Mouse (Mus musculus) CH12.LX (cell line): ENCODE results near the gene Rnf123. TPM values are rescaled to one million over a fixed set of nuclear protein-coding genes. Genes with fewer than 3 reads are reported as not detected.

Experiments
- DNase-seq: peaks from one replicate; pipeline ENCODE4 v3.0.0-alpha.2; 2013; ENCODE audit errors: extremely low read depth
- H3K27ac ChIP-seq: 2 replicates; pipeline ENCODE4 v1.5.1; 2012; ENCODE audit warnings: low read depth, mild to moderate bottlenecking, control low read depth, moderate library complexity; ENCODE audit not compliant: insufficient read depth
- H3K27me3 ChIP-seq: replicated peaks from 2 replicates; pipeline ENCODE3; 2012; ENCODE audit warnings: inconsistent platforms
- H3K36me3 ChIP-seq, 2 experiments: replicated peaks in 1 of 2; 2 replicates each; pipeline versions ENCODE3 to v1.6.1; 2012; ENCODE audit warnings: inconsistent platforms in 1 of 2, low read length in 1 of 2, mild to moderate bottlenecking in 1 of 2, mixed read lengths in 1 of 2, moderate library complexity in 1 of 2; ENCODE audit not compliant: control insufficient read depth in 1 of 2, insufficient read depth in 1 of 2
- H3K4me1 ChIP-seq, 2 experiments: 2 replicates each; pipeline ENCODE4 v1.6.1; 2012; ENCODE audit warnings: inconsistent platforms in 1 of 2, moderate library complexity in 1 of 2; ENCODE audit not compliant: insufficient read depth in 2 of 2, control insufficient read depth in 1 of 2
- H3K4me2 ChIP-seq: 2 replicates; pipeline ENCODE4 v1.6.1; 2012; ENCODE audit warnings: low read depth, mild to moderate bottlenecking, control low read depth; ENCODE audit not compliant: poor library complexity, insufficient read depth, severe bottlenecking
- H3K4me3 ChIP-seq, 3 experiments: fragments of 150-350 bp in 1 of 3; sonication (generic) in 1 of 3; replicated peaks in 1 of 3; 2 replicates each; pipeline versions ENCODE3 to v1.5.1; 2011 to 2012; ENCODE audit warnings: low read depth in 2 of 3, low read length in 2 of 3, mild to moderate bottlenecking in 2 of 3, moderate library complexity in 2 of 3, control low read depth in 1 of 3, improper control_type of control experiment in 1 of 3, inconsistent platforms in 1 of 3, mixed read lengths in 1 of 3; ENCODE audit not compliant: poor library complexity in 1 of 3
- H3K79me2 ChIP-seq: replicated peaks from 2 replicates; pipeline ENCODE4 v1.6.1; 2012; ENCODE audit warnings: mild to moderate bottlenecking, moderate library complexity; ENCODE audit not compliant: control insufficient read depth, poor library complexity, insufficient read depth, severe bottlenecking; ENCODE audit errors: extremely low read depth
- H3K9ac ChIP-seq: 2 replicates; pipeline ENCODE4 v1.6.1; 2012; ENCODE audit warnings: low read depth, mild to moderate bottlenecking, control low read depth, moderate library complexity; ENCODE audit not compliant: insufficient read depth
- H3K9me3 ChIP-seq: replicated peaks from 2 replicates; pipeline ENCODE3; 2012; ENCODE audit warnings: low read length, inconsistent platforms, mixed read lengths
- BHLHE40 ChIP-seq: IDR thresholded peaks from 2 replicates; pipeline ENCODE4 v1.6.1; 2011; ENCODE audit warnings: mild to moderate bottlenecking, low read depth, low read length, improper control_type of control experiment
- CHD2 ChIP-seq: IDR thresholded peaks from 2 replicates; pipeline ENCODE4 v1.6.1; 2011; ENCODE audit warnings: low read length, improper control_type of control experiment
- CTCF ChIP-seq, 2 experiments: IDR thresholded peaks in 1 of 2; conservative IDR thresholded peaks in 1 of 2; 2 replicates each; pipeline ENCODE4 v1.5.1; 2011 to 2012; ENCODE audit warnings: low read depth in 2 of 2, low read length in 2 of 2, improper control_type of control experiment in 1 of 2, inconsistent platforms in 1 of 2, mild to moderate bottlenecking in 1 of 2, moderate library complexity in 1 of 2
- EP300 ChIP-seq: IDR thresholded peaks from 2 replicates; pipeline ENCODE4 v1.6.1; 2011; ENCODE audit warnings: low read length, improper control_type of control experiment
- KAT2A ChIP-seq: IDR thresholded peaks from 2 replicates; pipeline ENCODE4 v1.6.1; 2012; ENCODE audit warnings: low read length, improper control_type of control experiment, inconsistent platforms; ENCODE audit not compliant: insufficient replicate concordance
- MAFK ChIP-seq: IDR thresholded peaks from 2 replicates; pipeline ENCODE4 v1.6.1; 2011; ENCODE audit warnings: low read length, improper control_type of control experiment; ENCODE audit not compliant: insufficient replicate concordance
- MXI1 ChIP-seq: IDR thresholded peaks from 2 replicates; pipeline ENCODE4 v1.6.1; 2011; ENCODE audit warnings: mild to moderate bottlenecking, low read depth, low read length, improper control_type of control experiment
- MYC ChIP-seq: IDR thresholded peaks from 2 replicates; pipeline ENCODE4 v1.6.1; 2011; ENCODE audit warnings: low read depth, mild to moderate bottlenecking, improper control_type of control experiment, low read length
- PAX5 ChIP-seq: IDR thresholded peaks from 2 replicates; pipeline ENCODE4 v1.6.1; 2012; ENCODE audit warnings: low read length, inconsistent platforms, mixed read lengths
- POLR2A ChIP-seq: IDR thresholded peaks from 2 replicates; pipeline ENCODE4 v1.6.1; 2011; ENCODE audit warnings: low read depth, mild to moderate bottlenecking, improper control_type of control experiment, low read length
- RCOR1 ChIP-seq: conservative IDR thresholded peaks from 2 replicates; pipeline ENCODE4 v1.6.1; 2012; ENCODE audit warnings: low read depth, mild to moderate bottlenecking, inconsistent platforms, low read length, improper control_type of control experiment
- SIN3A ChIP-seq: IDR thresholded peaks from 2 replicates; pipeline ENCODE4 v1.6.1; 2012; ENCODE audit warnings: low read length, improper control_type of control experiment, inconsistent platforms
- SMC3 ChIP-seq: IDR thresholded peaks from 2 replicates; pipeline ENCODE4 v1.6.1; 2011; ENCODE audit warnings: low read depth, low read length, improper control_type of control experiment
- TCF12 ChIP-seq: IDR thresholded peaks from 2 replicates; pipeline ENCODE4 v1.6.1; 2014; ENCODE audit warnings: low read depth, mild to moderate bottlenecking, inconsistent platforms, low read length, improper control_type of control experiment
- USF1 ChIP-seq: IDR thresholded peaks from 2 replicates; pipeline ENCODE4 v1.6.1; 2014; ENCODE audit warnings: low read depth, mild to moderate bottlenecking, inconsistent platforms, low read length, improper control_type of control experiment
- ZC3H11A ChIP-seq: IDR thresholded peaks from 2 replicates; pipeline ENCODE4 v1.6.1; 2012; ENCODE audit warnings: low read depth, mild to moderate bottlenecking, inconsistent platforms, low read length, improper control_type of control experiment
- ZKSCAN1 ChIP-seq: IDR thresholded peaks from 2 replicates; pipeline ENCODE4 v1.6.1; 2012; ENCODE audit warnings: low read depth, inconsistent platforms, low read length, improper control_type of control experiment, borderline replicate concordance
- dilution Hi-C: fragments of 300-500 bp; cut with MboI; formaldehyde crosslinking; loops from 2 replicates; pipeline ENCODE4 v1.14.3; 2020; ENCODE audit warnings: low sequenced_read_pairs; ENCODE audit not compliant: extremely low pct_unique_long_range_greater_than_20kb, extremely low pct_ligation_motif_present
- in situ Hi-C: fragments of 300-500 bp; cut with MboI; formaldehyde crosslinking; loops from 3 replicates; pipeline ENCODE4 v1.14.3; 2019; ENCODE audit warnings: low sequenced_read_pairs, low pct_ligation_motif_present, low pct_unique_long_range_greater_than_20kb, mixed read lengths
- polyA plus RNA-seq: library from polyadenylated mRNA; unstranded; fragments of >175 nt; gene quantifications from 2 replicates; pipeline ENCODE4 v1.2.1, GENCODE M21; 2012; ENCODE audit warnings: low read depth; ENCODE audit not compliant: insufficient read length
- total RNA-seq, 2 experiments: library from RNA; depleted of rRNA; stranded (reverse); fragments of 300-350 nt in 1 of 2; fragments of >200 nt in 1 of 2; gene quantifications; 2 replicates each; pipeline ENCODE4 v1.2.3; 2012 to 2014

Rnf123 gene
- total and polyA plus RNA-seq, 3 experiments, result 10.0 to 50.0 (median 28.8) TPM

GRCm38 (mm10) chr9:108106090-108106489 is 22.9 kb upstream of the Rnf123 start:
- Histone ChIP-seq H3K4me2 (peak overlapping the region; percentile 76), H3K9me3 (no peaks in the 10 kb centered on the region), H3K36me3 (peaks cover 18 to 70% of the 10 kb centered on the region in 2 experiments), H3K9ac (peak overlapping the region; percentile 57; the same call in 1 of the 2 replicates), H3K27me3 (no peaks in the 10 kb centered on the region), H3K79me2 (peaks cover 5% of the 10 kb centered on the region), H3K27ac (no peak overlapping the region), H3K4me3 (peak overlapping the region; percentile 68 to 80 (median 79)), H3K4me1 (peaks cover 11 to 47% of the 10 kb centered on the region in 2 experiments)
- in situ Hi-C loops, result loop anchor here (10.0 kb wide), 1 partner anchor 179 kb away; no protein-coding TSS in a partner anchor
- peak; percentile 38 for DNase-seq
- dilution Hi-C loops, result no loop called here
- TF ChIP-seq PAX5, result no peak
- no peak for TF ChIP-seq USF1
- TF ChIP-seq EP300, result no peak
- no peak for TF ChIP-seq BHLHE40
- TF ChIP-seq KAT2A, result no peak
- no peak for TF ChIP-seq MXI1
- no peak for TF ChIP-seq MYC
- no peak for TF ChIP-seq TCF12
- no peak for TF ChIP-seq ZC3H11A
- peak; percentile 21; the same call in 1 of the 2 replicates for TF ChIP-seq SMC3
- no peak for TF ChIP-seq CHD2
- TF ChIP-seq RCOR1, result no peak
- no peak for TF ChIP-seq MAFK
- TF ChIP-seq CTCF (conservative IDR thresholded peaks at IDR 0.05 in 1 of 2, IDR thresholded peaks at IDR 0.05 in 1 of 2; ENCODE audit: low read depth in 2 of 2, low read length in 2 of 2), result peak; percentile 28 to 59; a peak in 2 of 4 replicates
- TF ChIP-seq POLR2A, result no peak

- Histone ChIP-seq H3K36me3 (peaks cover 19 to 70% of the 10 kb centered on the region in 2 experiments), H3K4me2 (peak overlapping the region; percentile 76), H3K4me1 (peaks cover 11 to 47% of the 10 kb centered on the region in 2 experiments), H3K4me3 (peak overlapping the region; percentile 68 to 80 (median 79)), H3K79me2 (peaks cover 5% of the 10 kb centered on the region), H3K9me3 (no peaks in the 10 kb centered on the region), H3K27ac (peak overlapping the region; percentile 51; the same call in 1 of the 2 replicates), H3K27me3 (no peaks in the 10 kb centered on the region), H3K9ac (peak overlapping the region; percentile 57)
- no peak for TF ChIP-seq ZKSCAN1
- TF ChIP-seq SIN3A, result no peak
- no peak for DNase-seq
- in situ Hi-C loops (loop anchor here (10.0 kb wide), 1 partner anchor 179 kb away; no protein-coding TSS in a partner anchor), dilution Hi-C loops (no loop called here)
These were observed 22.4 kb upstream of the Rnf123 start for GRCm38 (mm10) chr9:108105549-108105863.
